Mouse (Mus musculus): Measurements from ENCODE around the gene Rpl14. TPM values are rescaled to one million over a fixed set of nuclear protein-coding genes. Genes with fewer than 3 reads are reported as not detected.

Gene Rpl14
- total and polyA plus RNA-seq, 3 experiments, result 1,081 to 2,026 (median 1,346) TPM

- no peaks in the 10 kb centered on the region for H3K27me3 ChIP-seq (replicated peaks)
- dilution Hi-C loops (cut with MboI; ENCODE audit: extremely low pct_ligation_motif_present, extremely low pct_unique_long_range_greater_than_20kb, low sequenced_read_pairs) (no loop called here), in situ Hi-C loops (cut with MboI; ENCODE audit: low pct_ligation_motif_present, low pct_unique_long_range_greater_than_20kb, low sequenced_read_pairs) (no loop called here)
- peak; percentile 36; the same call in 1 of the 2 replicates for TF ChIP-seq USF2 (conservative IDR thresholded peaks at IDR 0.05; ENCODE audit: low read depth, low read length)
- TF ChIP-seq USF1 (IDR thresholded peaks at IDR 0.05; ENCODE audit: low read depth, low read length), result peak; percentile 42
- TF ChIP-seq MAFK (IDR thresholded peaks at IDR 0.05; ENCODE audit: insufficient replicate concordance, low read length), result no peak
- peak overlapping the region; percentile 89 for H3K9ac ChIP-seq (ENCODE audit: insufficient read depth, low read depth)
- peaks cover 31 to 32% of the 10 kb centered on the region in 2 experiments for H3K36me3 ChIP-seq (replicated peaks in 1 of 2; ENCODE audit: control insufficient read depth in 1 of 2, insufficient read depth in 1 of 2, low read length in 1 of 2)
- H3K4me1 ChIP-seq (ENCODE audit: control insufficient read depth in 1 of 2, insufficient read depth in 2 of 2), result peaks cover 19 to 62% of the 10 kb centered on the region in 2 experiments
- peaks cover 9% of the 10 kb centered on the region for H3K79me2 ChIP-seq (replicated peaks; ENCODE audit: control insufficient read depth, extremely low read depth, insufficient read depth, poor library complexity, severe bottlenecking)
- H3K9me3 ChIP-seq (replicated peaks; ENCODE audit: low read length), result no peaks in the 10 kb centered on the region
- H3K27ac ChIP-seq (ENCODE audit: insufficient read depth, low read depth), result peak overlapping the region; percentile 61
- peak overlapping the region; percentile 81 for H3K4me2 ChIP-seq (ENCODE audit: insufficient read depth, low read depth, poor library complexity, severe bottlenecking)
- no peak for DNase-seq (ENCODE audit: extremely low read depth)
- H3K4me3 ChIP-seq (replicated peaks in 1 of 3; ENCODE audit: low read depth in 2 of 3, low read length in 2 of 3, poor library complexity in 1 of 3), result peak overlapping the region; percentile 74 to 89 (median 88)
Measured at GRCm38 (mm10) chr9:120577706-120578405, 6.6 kb downstream of the Rpl14 start.

- dilution Hi-C loops (cut with MboI; ENCODE audit: extremely low pct_ligation_motif_present, extremely low pct_unique_long_range_greater_than_20kb, low sequenced_read_pairs), result no loop called here
Measured at GRCm38 (mm10) chr9:120578701-120579100, 7.5 kb downstream of the Rpl14 start.

GRCm38 (mm10) chr9:120579808-120580207 lies 8.6 kb downstream of the Rpl14 start:
- peaks cover 2% of the 10 kb centered on the region; the same call in 1 of the 2 replicates for H3K79me2 ChIP-seq (replicated peaks; ENCODE audit: control insufficient read depth, extremely low read depth, insufficient read depth, poor library complexity, severe bottlenecking)
- H3K4me3 ChIP-seq (replicated peaks in 1 of 3; ENCODE audit: low read depth in 2 of 3, low read length in 2 of 3, poor library complexity in 1 of 3), result no peak overlapping the region
- dilution Hi-C loops (cut with MboI; ENCODE audit: extremely low pct_ligation_motif_present, extremely low pct_unique_long_range_greater_than_20kb, low sequenced_read_pairs) (no loop called here), in situ Hi-C loops (cut with MboI; ENCODE audit: low pct_ligation_motif_present, low pct_unique_long_range_greater_than_20kb, low sequenced_read_pairs) (no loop called here)
- no peaks in the 10 kb centered on the region for H3K27me3 ChIP-seq (replicated peaks)
- no peaks in the 10 kb centered on the region for H3K9me3 ChIP-seq (replicated peaks; ENCODE audit: low read length)
- H3K4me1 ChIP-seq (ENCODE audit: control insufficient read depth in 1 of 2, insufficient read depth in 2 of 2), result peaks cover 17 to 50% of the 10 kb centered on the region in 2 experiments
- H3K27ac ChIP-seq (ENCODE audit: insufficient read depth, low read depth), result no peak overlapping the region
- TF ChIP-seq IRF4 (IDR thresholded peaks at IDR 0.05; ENCODE audit: low read depth, low read length), result no peak
- TF ChIP-seq NRF1 (IDR thresholded peaks at IDR 0.05; ENCODE audit: low read depth, low read length), result no peak
- TF ChIP-seq EP300 (IDR thresholded peaks at IDR 0.05; ENCODE audit: low read length), result no peak
- DNase-seq (ENCODE audit: extremely low read depth), result no peak
- no peak overlapping the region for H3K9ac ChIP-seq (ENCODE audit: insufficient read depth, low read depth)
- H3K36me3 ChIP-seq (replicated peaks in 1 of 2; ENCODE audit: control insufficient read depth in 1 of 2, insufficient read depth in 1 of 2, low read length in 1 of 2), result peaks cover 11 to 12% of the 10 kb centered on the region in 2 experiments
- no peak overlapping the region for H3K4me2 ChIP-seq (ENCODE audit: insufficient read depth, low read depth, poor library complexity, severe bottlenecking)

More at GRCm38 (mm10) chr9:120578701-120579100, 7.5 kb downstream of the Rpl14 start:
- TF ChIP-seq ZNF384 (IDR thresholded peaks at IDR 0.05; ENCODE audit: low read depth, low read length) (no peak), MXI1 (IDR thresholded peaks at IDR 0.05; ENCODE audit: low read depth, low read length) (0 out of 2 replicates have a peak, but pooled peaks have one; percentile 50), MAZ (IDR thresholded peaks at IDR 0.05; ENCODE audit: low read depth, low read length) (no peak), JUND (conservative IDR thresholded peaks at IDR 0.05; ENCODE audit: low read depth, low read length) (no peak), MAFK (IDR thresholded peaks at IDR 0.05; ENCODE audit: insufficient replicate concordance, low read length) (no peak), HCFC1 (IDR thresholded peaks at IDR 0.05; ENCODE audit: low read depth, low read length) (no peak), BHLHE40 (IDR thresholded peaks at IDR 0.05; ENCODE audit: low read depth, low read length) (peak; percentile 44; the same call in 1 of the 2 replicates), ETS1 (conservative IDR thresholded peaks at IDR 0.05; ENCODE audit: low read depth, low read length) (no peak), USF1 (IDR thresholded peaks at IDR 0.05; ENCODE audit: low read depth, low read length) (0 out of 2 replicates have a peak, but pooled peaks have one; percentile 9), JUN (IDR thresholded peaks at IDR 0.05; ENCODE audit: insufficient read depth, low read depth, low read length) (no peak)
- peak; percentile 72 for DNase-seq (ENCODE audit: extremely low read depth)
- no peaks in the 10 kb centered on the region for H3K9me3 ChIP-seq (replicated peaks; ENCODE audit: low read length)
- peaks cover 19 to 60% of the 10 kb centered on the region in 2 experiments for H3K4me1 ChIP-seq (ENCODE audit: control insufficient read depth in 1 of 2, insufficient read depth in 2 of 2)
- no peak overlapping the region for H3K27ac ChIP-seq (ENCODE audit: insufficient read depth, low read depth)
- in situ Hi-C loops (cut with MboI; ENCODE audit: low pct_ligation_motif_present, low pct_unique_long_range_greater_than_20kb, low sequenced_read_pairs), result no loop called here
- H3K27me3 ChIP-seq (replicated peaks), result no peaks in the 10 kb centered on the region
- peaks cover 2% of the 10 kb centered on the region; the same call in 1 of the 2 replicates for H3K79me2 ChIP-seq (replicated peaks; ENCODE audit: control insufficient read depth, extremely low read depth, insufficient read depth, poor library complexity, severe bottlenecking)
- peak overlapping the region; percentile 81 for H3K4me2 ChIP-seq (ENCODE audit: insufficient read depth, low read depth, poor library complexity, severe bottlenecking)
- peaks cover 23% of the 10 kb centered on the region in 2 experiments for H3K36me3 ChIP-seq (replicated peaks in 1 of 2; ENCODE audit: control insufficient read depth in 1 of 2, insufficient read depth in 1 of 2, low read length in 1 of 2)
- H3K4me3 ChIP-seq (replicated peaks in 1 of 3; ENCODE audit: low read depth in 2 of 3, low read length in 2 of 3, poor library complexity in 1 of 3), result no peak overlapping the region
- no peak overlapping the region for H3K9ac ChIP-seq (ENCODE audit: insufficient read depth, low read depth)
